Mouse (Mus musculus) heart, embryonic 10.5 days (tissue): Measurements from ENCODE around the gene Atf7. TPM values are rescaled to one million over a fixed set of nuclear protein-coding genes. Genes with fewer than 3 reads are reported as not detected.

Experiments used
- DNase-seq: peaks from one replicate; pipeline ENCODE4 v3.0.0-alpha.2; 2017; ENCODE audit warnings: low spot score
- H3K27ac ChIP-seq: fragments of 300-500 bp; sonication (generic); 2 replicates; pipeline ENCODE4 v1.5.1; 2016; ENCODE audit warnings: mild to moderate bottlenecking
- H3K27me3 ChIP-seq: fragments of 300-500 bp; sonication (generic); 2 replicates; pipeline ENCODE4 v1.6.1; 2016; ENCODE audit warnings: mild to moderate bottlenecking; ENCODE audit not compliant: poor library complexity, insufficient read depth, severe bottlenecking
- H3K36me3 ChIP-seq: fragments of 300-500 bp; sonication (generic); 2 replicates; pipeline ENCODE4 v1.6.1; 2016; ENCODE audit warnings: mild to moderate bottlenecking, moderate library complexity
- H3K4me1 ChIP-seq: fragments of 300-500 bp; sonication (generic); 2 replicates; pipeline ENCODE4 v1.6.1; 2016; ENCODE audit warnings: mild to moderate bottlenecking
- H3K4me3 ChIP-seq: fragments of 300-500 bp; sonication (generic); 2 replicates; pipeline ENCODE4 v1.5.1; 2016; ENCODE audit warnings: mild to moderate bottlenecking, moderate library complexity
- H3K9me3 ChIP-seq: fragments of 300-500 bp; sonication (generic); 2 replicates; pipeline ENCODE4 v1.6.1; 2016; ENCODE audit warnings: mild to moderate bottlenecking, moderate library complexity
- WGBS: fragments of 180-500 bp; shearing (Covaris S2); methylation state at CpG from one replicate; pipeline ENCODE4 v1.1.7; 2016; 5-methylcytosine and 5-hydroxymethylcytosine counted together
- polyA plus RNA-seq: library from polyadenylated mRNA; unstranded; fragments of >200 nt; fragmentation: Nextera tagmentation; extraction: Ambion mirVana; gene quantifications from 2 replicates; pipeline ENCODE4 v1.2.1, GENCODE M21; 2016

Atf7 gene
- polyA plus RNA-seq, 1 experiment from 2014 or later: 24.3 TPM

GRCm38 (mm10) chr15:102506464-102506830 is 118.8 kb downstream of the Atf7 start:
- H3K4me1 ChIP-seq: peaks cover 23% of the 10 kb centered on the region
- H3K27me3 ChIP-seq: no peaks in the 10 kb centered on the region
- H3K9me3 ChIP-seq: no peaks in the 10 kb centered on the region
- no peak overlapping the region for H3K27ac ChIP-seq
- H3K36me3 ChIP-seq: peaks cover 49% of the 10 kb centered on the region
- no peak for DNase-seq
- 65% methylated on average over 2 of the region's 2 CpGs for WGBS
- no peak overlapping the region for H3K4me3 ChIP-seq

DNA sequence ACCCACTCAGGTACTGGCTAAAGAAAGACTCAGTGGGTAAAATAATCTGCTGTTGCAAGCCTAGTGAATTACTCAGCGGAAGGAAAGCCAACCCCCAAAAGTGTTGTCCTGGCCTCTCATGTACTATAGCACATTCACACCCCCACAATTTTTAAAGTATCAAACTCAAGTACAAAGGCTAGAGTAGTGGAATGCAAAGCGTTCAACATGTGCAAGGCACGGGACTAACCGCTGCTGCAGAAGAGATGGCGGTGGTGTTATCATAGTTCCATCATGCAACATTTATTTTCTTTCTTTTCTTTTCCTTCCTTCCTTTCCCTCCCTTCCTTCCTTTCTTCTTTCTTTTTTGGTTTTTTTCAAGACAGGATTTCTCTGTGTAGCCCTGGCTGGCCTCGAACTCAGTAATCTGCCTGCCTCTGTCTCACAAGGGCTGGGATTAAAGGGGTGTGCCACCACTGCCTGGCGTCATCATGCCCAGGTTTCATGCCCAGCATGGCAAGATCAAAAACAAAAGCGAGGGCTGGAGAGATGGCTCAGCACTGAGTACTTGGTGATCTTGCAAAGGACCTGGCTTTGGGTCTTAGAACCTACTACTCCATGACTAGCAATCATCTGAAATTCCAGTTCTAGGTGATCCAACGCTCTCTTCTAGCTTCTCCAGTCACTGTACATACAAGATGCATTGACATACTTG is 119.3 kb downstream of the Atf7 start:
- Histone ChIP-seq H3K9me3 (no peaks in the 10 kb centered on the region), H3K27ac (no peak overlapping the region), H3K4me3 (no peak overlapping the region), H3K4me1 (peaks cover 23% of the 10 kb centered on the region), H3K27me3 (no peaks in the 10 kb centered on the region), H3K36me3 (peaks cover 55% of the 10 kb centered on the region)
- DNase-seq: peak; percentile 68
- WGBS: 82% methylated on average over 9 of the region's 9 CpGs

GRCm38 (mm10) chr15:102505073-102505769 is 120.0 kb downstream of the Atf7 start:
- H3K4me1 ChIP-seq: peaks cover 21% of the 10 kb centered on the region
- 71% methylated on average over 12 of the region's 12 CpGs for WGBS
- DNase-seq: peak; percentile 73

DNA sequence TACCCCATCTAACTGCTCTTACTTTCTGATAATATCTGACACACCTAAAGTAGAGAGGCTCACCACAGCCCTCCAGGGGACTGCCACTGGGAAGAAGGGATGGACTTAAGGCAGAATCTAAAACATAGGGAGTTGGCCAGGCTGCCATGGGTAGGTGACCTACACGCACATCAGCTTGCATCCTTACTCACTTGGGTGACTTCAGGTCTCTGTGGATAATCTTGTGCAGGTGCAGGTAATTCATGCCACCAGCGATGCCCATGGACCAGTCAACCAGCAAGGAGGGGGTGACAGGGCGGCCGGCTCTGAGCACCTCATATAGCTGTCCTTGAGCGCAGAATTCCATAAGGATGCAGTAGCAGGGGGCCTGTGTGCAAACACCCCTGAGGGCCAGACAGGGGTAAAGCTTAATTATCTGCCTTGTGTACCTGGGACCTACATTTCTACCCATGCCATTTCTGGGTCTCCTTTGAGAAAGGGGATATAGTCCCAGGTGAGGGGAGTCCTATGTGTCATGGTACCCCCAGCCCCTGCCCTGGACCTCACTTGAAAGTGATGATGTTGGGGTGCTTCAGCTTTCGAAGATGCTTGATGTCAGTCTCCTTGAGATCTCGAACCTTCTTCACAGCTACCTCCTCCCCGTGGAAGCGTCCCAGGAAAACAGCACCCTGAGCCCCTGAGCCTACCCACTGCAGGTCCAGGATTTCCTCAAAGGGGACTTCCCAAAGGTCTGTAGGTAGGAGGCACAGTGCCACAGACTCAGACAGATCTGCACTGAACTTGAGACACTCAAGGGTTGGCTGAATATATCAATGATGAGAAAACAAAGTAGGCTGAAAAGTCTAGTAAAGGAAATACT is 121.1 kb downstream of the Atf7 start:
- Histone ChIP-seq H3K27ac (no peak overlapping the region), H3K9me3 (no peaks in the 10 kb centered on the region), H3K36me3 (peaks cover 72% of the 10 kb centered on the region), H3K27me3 (no peaks in the 10 kb centered on the region), H3K4me3 (no peak overlapping the region), H3K4me1 (peaks cover 11% of the 10 kb centered on the region; the same call in 1 of the 2 replicates)
- WGBS: 87% methylated on average over 9 of the region's 9 CpGs
- DNase-seq: peak; percentile 75

More at GRCm38 (mm10) chr15:102505073-102505769, 120.0 kb downstream of the Atf7 start:
- no peaks in the 10 kb centered on the region for H3K9me3 ChIP-seq
- H3K27me3 ChIP-seq: no peaks in the 10 kb centered on the region
- H3K4me3 ChIP-seq: no peak overlapping the region
- peaks cover 62% of the 10 kb centered on the region for H3K36me3 ChIP-seq
- H3K27ac ChIP-seq: no peak overlapping the region

- Histone ChIP-seq H3K27me3 (no peaks in the 10 kb centered on the region), H3K4me1 (0 out of 2 replicates have a peak, but pooled peaks cover 9% of the 10 kb centered on the region), H3K36me3 (peaks cover 79% of the 10 kb centered on the region), H3K9me3 (no peaks in the 10 kb centered on the region), H3K27ac (no peak within 1 kb of the TSS), H3K4me3 (no peak within 1 kb of the TSS)
- DNase-seq: no peak
- WGBS: 90% methylated on average over 1 of the region's 1 CpGs
Measured at GRCm38 (mm10) chr15:102503447-102503846, 121.8 kb downstream of the Atf7 start, which contains the start of gene Gm10337. Gene Gm10337 (plus strand): TSS chr15:102503722.

GRCm38 (mm10) chr15:102502254-102502840 is 122.9 kb downstream of the Atf7 start:
- 75% methylated on average over 9 of the region's 9 CpGs for WGBS
- Histone ChIP-seq H3K36me3 (peaks cover 88% of the 10 kb centered on the region), H3K27me3 (no peaks in the 10 kb centered on the region), H3K4me3 (no peak overlapping the region), H3K27ac (no peak overlapping the region), H3K4me1 (0 out of 2 replicates have a peak, but pooled peaks cover 9% of the 10 kb centered on the region), H3K9me3 (no peaks in the 10 kb centered on the region)
- no peak for DNase-seq

DNA sequence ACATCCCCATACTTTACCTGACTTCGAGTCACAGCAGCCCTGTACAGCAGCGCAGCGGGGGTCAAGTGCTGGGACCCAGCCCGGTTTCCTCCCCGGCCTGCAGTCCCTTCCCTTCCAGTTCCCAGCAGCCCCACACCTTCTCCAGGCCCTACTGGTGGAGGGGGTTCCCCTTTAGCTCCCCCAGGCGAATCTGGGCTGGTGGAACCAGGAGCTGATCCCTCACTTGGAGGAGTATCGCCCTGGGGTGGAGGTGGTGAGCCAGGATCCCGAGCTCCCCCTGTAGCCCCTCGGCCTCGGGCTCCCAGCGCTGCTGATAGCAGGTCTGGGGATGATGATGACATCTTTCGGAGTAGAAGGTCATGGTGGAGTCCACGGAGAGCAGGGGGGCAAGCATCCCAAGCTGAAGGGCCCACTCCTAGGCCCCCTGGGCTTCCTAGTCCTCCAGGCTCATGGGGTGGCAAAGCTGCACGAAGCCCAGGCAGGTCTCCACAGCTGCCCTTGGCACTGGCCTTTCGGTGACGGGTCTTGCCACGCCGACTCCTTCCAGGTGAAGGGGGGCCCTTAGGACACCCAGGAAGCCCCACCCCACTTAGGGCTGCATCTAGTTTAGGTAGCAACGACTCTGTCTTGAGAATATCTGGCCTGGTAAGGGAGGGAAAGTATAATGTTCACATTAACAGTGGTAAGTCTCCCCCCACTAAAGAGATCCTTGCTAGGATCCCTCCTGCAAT is 124.0 kb downstream of the Atf7 start:
- peaks cover 93% of the 10 kb centered on the region for H3K36me3 ChIP-seq
- no peak overlapping the region for H3K27ac ChIP-seq
- H3K4me1 ChIP-seq: 0 out of 2 replicates have a peak, but pooled peaks cover 9% of the 10 kb centered on the region
- DNase-seq: no peak
- WGBS: 90% methylated on average over 19 of the region's 19 CpGs
- no peaks in the 10 kb centered on the region for H3K27me3 ChIP-seq
- H3K9me3 ChIP-seq: no peaks in the 10 kb centered on the region
- no peak overlapping the region for H3K4me3 ChIP-seq

GRCm38 (mm10) chr15:102500479-102500878 is 124.8 kb downstream of the Atf7 start:
- no peaks in the 10 kb centered on the region for H3K9me3 ChIP-seq
- no peak overlapping the region for H3K27ac ChIP-seq
- WGBS: 86% methylated on average over 5 of the region's 5 CpGs
- DNase-seq: no peak
- H3K27me3 ChIP-seq: no peaks in the 10 kb centered on the region
- peaks cover 97% of the 10 kb centered on the region for H3K36me3 ChIP-seq
- H3K4me1 ChIP-seq: 0 out of 2 replicates have a peak, but pooled peaks cover 9% of the 10 kb centered on the region
- no peak overlapping the region for H3K4me3 ChIP-seq

DNA sequence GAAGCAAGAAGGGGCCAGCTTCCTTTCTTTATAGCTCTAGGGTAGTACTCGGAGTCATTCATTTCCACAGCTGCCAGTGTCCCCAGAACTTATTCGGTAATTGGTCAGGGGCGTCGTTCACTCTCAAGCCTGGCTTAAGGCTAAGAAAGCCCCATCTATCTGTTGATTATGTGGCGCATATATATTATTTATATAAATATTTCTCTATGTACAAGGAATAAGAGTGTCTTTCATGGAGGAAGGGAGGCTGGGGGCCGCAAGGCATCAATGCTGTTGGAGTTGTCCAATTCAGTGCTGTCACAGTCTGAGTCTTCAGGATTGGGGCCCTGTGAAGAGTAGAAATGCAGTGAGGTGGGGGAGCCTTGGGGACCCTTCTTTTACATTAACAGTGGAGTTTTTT is 125.4 kb downstream of the Atf7 start:
- 92% methylated on average over 6 of the region's 6 CpGs for WGBS
- H3K9me3 ChIP-seq: no peaks in the 10 kb centered on the region

DNA sequence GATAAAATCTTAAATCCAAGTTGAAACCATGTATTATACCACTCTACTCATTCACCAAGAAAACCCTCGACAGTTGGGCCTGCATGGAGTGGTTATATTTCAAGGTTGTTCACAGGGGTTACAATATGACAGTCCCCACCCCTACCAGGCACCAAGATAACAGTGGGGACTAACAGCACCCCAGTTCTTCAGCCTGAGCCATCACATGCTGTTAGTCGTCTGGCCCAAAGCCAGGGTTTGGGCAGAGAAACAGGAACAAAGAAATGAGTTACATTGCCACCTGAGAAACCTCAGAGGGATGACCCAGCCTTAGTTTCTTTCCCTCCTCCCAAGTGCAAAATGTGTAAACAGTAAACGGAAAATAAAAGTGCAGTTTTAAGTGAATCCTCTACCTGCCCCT is 125.9 kb downstream of the Atf7 start:
- 82% methylated on average over 3 of the region's 3 CpGs for WGBS
- Histone ChIP-seq H3K27ac (no peak overlapping the region), H3K4me3 (no peak overlapping the region), H3K4me1 (0 out of 2 replicates have a peak, but pooled peaks cover 5% of the 10 kb centered on the region), H3K36me3 (peaks cover 97% of the 10 kb centered on the region), H3K27me3 (no peaks in the 10 kb centered on the region), H3K9me3 (no peaks in the 10 kb centered on the region)
- DNase-seq: no peak

More for the DNA sequence above, 125.4 kb downstream of the Atf7 start:
- Histone ChIP-seq H3K4me1 (0 out of 2 replicates have a peak, but pooled peaks cover 5% of the 10 kb centered on the region), H3K27ac (no peak overlapping the region), H3K36me3 (peaks cover 97% of the 10 kb centered on the region), H3K4me3 (no peak overlapping the region), H3K27me3 (no peaks in the 10 kb centered on the region)
- no peak for DNase-seq

- Histone ChIP-seq H3K4me1 (0 out of 2 replicates have a peak, but pooled peaks cover 5% of the 10 kb centered on the region), H3K4me3 (no peak overlapping the region), H3K9me3 (no peaks in the 10 kb centered on the region), H3K27me3 (no peaks in the 10 kb centered on the region), H3K27ac (no peak overlapping the region), H3K36me3 (peaks cover 97% of the 10 kb centered on the region)
- 93% methylated on average over 3 of the region's 3 CpGs for WGBS
- no peak for DNase-seq
Measured at GRCm38 (mm10) chr15:102498322-102498721, 126.9 kb downstream of the Atf7 start.

- DNase-seq: no peak
- Histone ChIP-seq H3K27me3 (no peaks in the 10 kb centered on the region), H3K27ac (no peak overlapping the region), H3K9me3 (no peaks in the 10 kb centered on the region), H3K36me3 (peaks cover 100% of the 10 kb centered on the region), H3K4me1 (peaks cover 11% of the 10 kb centered on the region; the same call in 1 of the 2 replicates), H3K4me3 (no peak overlapping the region)
- 79% methylated on average over 1 of the region's 1 CpGs for WGBS
Measured at GRCm38 (mm10) chr15:102487664-102488063, 137.6 kb downstream of the Atf7 start.
